Mouse (Mus musculus): ENCODE measurements around the gene Olfr702. TPM values are rescaled to one million over a fixed set of nuclear protein-coding genes. Genes with fewer than 3 reads are reported as not detected.

Gene Olfr702
- not detected in 2 replicates for polyA plus RNA-seq (2016; fragmentation: Nextera tagmentation; extraction: Ambion mirVana)

DNA sequence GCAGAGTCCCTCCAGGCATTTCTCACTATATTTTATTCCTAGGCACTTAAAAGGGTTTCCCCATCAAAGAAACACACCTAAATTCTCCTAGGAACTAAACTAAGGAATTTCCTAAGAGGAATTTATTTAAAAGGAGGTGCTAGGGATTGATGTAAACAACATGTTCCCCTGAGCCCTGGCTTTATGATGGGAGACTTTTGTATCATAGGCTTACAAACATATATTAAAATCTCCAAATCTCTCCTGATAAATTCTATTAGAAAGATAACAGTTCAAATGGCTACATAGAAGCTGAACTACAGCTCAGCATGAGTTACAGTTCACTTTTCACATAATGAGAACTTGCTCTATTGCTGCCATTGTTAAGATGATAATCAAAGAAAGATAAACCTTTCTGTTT, at the start of gene Olfr702:
Olfr702 (minus strand) TSS at position 101 of the 400 bp plus-strand sequence.
- no peaks in the 10 kb centered on the region for H3K9me3 ChIP-seq (replicated peaks)
- no peak within 1 kb of the TSS for H3K27ac ChIP-seq (replicated peaks)
- H3K4me3 ChIP-seq: no peak within 1 kb of the TSS
- DNase-seq (ENCODE audit: low spot score): no peak
- H3K36me3 ChIP-seq: no peaks in the 10 kb centered on the region
- no peaks in the 10 kb centered on the region for H3K4me1 ChIP-seq
- no peaks in the 10 kb centered on the region for H3K27me3 ChIP-seq (ENCODE audit: low read depth, poor library complexity, severe bottlenecking)

DNA sequence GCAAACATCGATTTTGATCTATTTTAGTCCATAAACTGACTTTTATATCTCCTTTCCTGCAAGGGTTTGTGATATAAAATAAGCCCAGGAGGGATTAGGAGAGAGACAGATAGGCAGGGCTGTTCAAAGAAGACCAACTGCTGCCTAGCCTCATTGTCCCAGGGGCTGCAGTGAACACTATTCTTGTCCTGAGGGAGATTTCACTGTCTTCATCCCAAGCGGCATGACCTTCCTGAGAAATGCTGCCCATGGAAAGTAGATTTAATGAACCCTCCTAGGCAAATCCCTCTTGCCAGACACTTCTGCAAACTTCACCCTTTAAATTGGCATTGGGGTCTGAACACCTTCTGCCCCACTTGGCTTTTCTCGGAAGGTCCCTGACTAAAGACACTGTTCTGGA, 43.1 kb upstream of the Olfr702 start, which contains the start of gene Olfr705:
Olfr705 (minus strand) TSS at position 101 of the 400 bp plus-strand sequence.
- no peak within 1 kb of the TSS for H3K27ac ChIP-seq (replicated peaks)
- no peaks in the 10 kb centered on the region for H3K4me1 ChIP-seq
- no peak within 1 kb of the TSS for H3K4me3 ChIP-seq
- H3K27me3 ChIP-seq (ENCODE audit: low read depth, poor library complexity, severe bottlenecking): no peaks in the 10 kb centered on the region
- H3K9me3 ChIP-seq (replicated peaks): no peaks in the 10 kb centered on the region; the same call in 1 of the 2 replicates
- no peaks in the 10 kb centered on the region for H3K36me3 ChIP-seq
- no peak for DNase-seq (ENCODE audit: low spot score)
- 80% methylated on average over 3 of the region's 3 CpGs for whole genome bisulfite sequencing

- no peaks in the 10 kb centered on the region; the same call in 1 of the 2 replicates for H3K9me3 ChIP-seq (replicated peaks)
- no peaks in the 10 kb centered on the region for H3K36me3 ChIP-seq
- no peak within 1 kb of the TSS for H3K4me3 ChIP-seq
- no peak for DNase-seq (ENCODE audit: low spot score)
- no peaks in the 10 kb centered on the region for H3K27me3 ChIP-seq (ENCODE audit: low read depth, poor library complexity, severe bottlenecking)
- no peak within 1 kb of the TSS for H3K27ac ChIP-seq (replicated peaks)
- no peaks in the 10 kb centered on the region for H3K4me1 ChIP-seq
These were observed 29.2 kb upstream of the Olfr702 start, which contains the start of gene Olfr704 for GRCm38 (mm10) chr7:106862885-106863284. TSS of gene Olfr704 (plus strand) at chr7:106863185.

GRCm38 (mm10) chr7:106843060-106843459, 9.4 kb upstream of the Olfr702 start, which contains the start of gene Olfr703:
TSS of gene Olfr703 (plus strand) at chr7:106843360.
- Histone ChIP-seq H3K4me1 (no peaks in the 10 kb centered on the region), H3K9me3 (replicated peaks) (no peaks in the 10 kb centered on the region), H3K27ac (replicated peaks) (no peak within 1 kb of the TSS), H3K36me3 (no peaks in the 10 kb centered on the region), H3K4me3 (no peak within 1 kb of the TSS), H3K27me3 (ENCODE audit: low read depth, poor library complexity, severe bottlenecking) (no peaks in the 10 kb centered on the region)
- WGBS: 61% methylated on average over 2 of the region's 2 CpGs
- no peak for DNase-seq (ENCODE audit: low spot score)

- Histone ChIP-seq H3K27me3 (ENCODE audit: low read depth, poor library complexity, severe bottlenecking) (no peaks in the 10 kb centered on the region), H3K27ac (replicated peaks) (no peak overlapping the region), H3K36me3 (no peaks in the 10 kb centered on the region), H3K4me3 (no peak overlapping the region), H3K9me3 (replicated peaks) (no peaks in the 10 kb centered on the region), H3K4me1 (no peaks in the 10 kb centered on the region)
- DNase-seq (ENCODE audit: low spot score): no peak
These were observed 15.3 kb downstream of the Olfr702 start for GRCm38 (mm10) chr7:106818414-106818813.

DNA sequence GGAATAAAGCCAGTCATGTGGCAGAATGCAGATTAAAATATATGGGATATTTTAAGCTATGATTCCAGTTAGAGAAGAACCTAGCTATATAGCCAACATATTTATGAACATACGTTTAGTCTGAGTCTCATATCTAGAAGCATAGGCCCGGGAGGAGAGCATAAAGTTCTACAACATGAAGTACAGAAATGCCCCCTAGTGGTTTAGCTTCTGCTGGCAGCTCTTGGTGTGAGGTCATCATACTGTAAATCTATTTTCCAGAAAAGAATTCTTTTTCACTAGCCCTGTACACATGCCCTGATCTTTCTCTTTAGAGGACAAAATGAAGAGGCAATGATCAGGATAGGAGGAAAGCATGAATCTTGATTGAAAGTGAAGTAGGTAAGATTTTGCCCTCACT, 17.9 kb downstream of the Olfr702 start:
- DNase-seq (ENCODE audit: low spot score): no peak
- H3K27me3 ChIP-seq (ENCODE audit: low read depth, poor library complexity, severe bottlenecking): no peaks in the 10 kb centered on the region
- no peaks in the 10 kb centered on the region for H3K36me3 ChIP-seq
- 78% methylated on average over 2 of the region's 2 CpGs for WGBS
- H3K4me3 ChIP-seq: no peak overlapping the region
- H3K4me1 ChIP-seq: no peaks in the 10 kb centered on the region
- no peak overlapping the region for H3K27ac ChIP-seq (replicated peaks)
- no peaks in the 10 kb centered on the region for H3K9me3 ChIP-seq (replicated peaks)

GRCm38 (mm10) chr7:106813829-106814228, 19.9 kb downstream of the Olfr702 start, which contains the start of gene Olfr701:
TSS of gene Olfr701 (plus strand) at chr7:106814129.
- Histone ChIP-seq H3K9me3 (replicated peaks) (no peaks in the 10 kb centered on the region), H3K36me3 (no peaks in the 10 kb centered on the region), H3K4me3 (no peak within 1 kb of the TSS), H3K27ac (replicated peaks) (no peak within 1 kb of the TSS), H3K27me3 (ENCODE audit: low read depth, poor library complexity, severe bottlenecking) (no peaks in the 10 kb centered on the region), H3K4me1 (no peaks in the 10 kb centered on the region)
- DNase-seq (ENCODE audit: low spot score): no peak
- 77% methylated on average over 2 of the region's 2 CpGs for WGBS

GRCm38 (mm10) chr7:106808734-106809133, 25.0 kb downstream of the Olfr702 start, which contains the start of gene Olfr700:
TSS of gene Olfr700 (minus strand) at chr7:106808834.
- no peak for DNase-seq (ENCODE audit: low spot score)
- no peak within 1 kb of the TSS for H3K4me3 ChIP-seq
- no peaks in the 10 kb centered on the region for H3K4me1 ChIP-seq
- no peaks in the 10 kb centered on the region for H3K36me3 ChIP-seq
- H3K27ac ChIP-seq (replicated peaks): no peak within 1 kb of the TSS
- 91% methylated on average over 1 of the region's 1 CpGs for WGBS
- no peaks in the 10 kb centered on the region for H3K27me3 ChIP-seq (ENCODE audit: low read depth, poor library complexity, severe bottlenecking)
- H3K9me3 ChIP-seq (replicated peaks): no peaks in the 10 kb centered on the region

GRCm38 (mm10) chr7:106793098-106793497, 40.6 kb downstream of the Olfr702 start, which contains the start of gene Olfr699:
TSS of gene Olfr699 (minus strand) at chr7:106793198.
- H3K4me1 ChIP-seq: no peaks in the 10 kb centered on the region
- H3K4me3 ChIP-seq: no peak within 1 kb of the TSS
- WGBS: 91% methylated on average over 1 of the region's 1 CpGs
- H3K36me3 ChIP-seq: no peaks in the 10 kb centered on the region
- peaks cover 4% of the 10 kb centered on the region; the same call in 1 of the 2 replicates for H3K9me3 ChIP-seq (replicated peaks)
- H3K27ac ChIP-seq (replicated peaks): no peak within 1 kb of the TSS
- DNase-seq (ENCODE audit: low spot score): no peak
- H3K27me3 ChIP-seq (ENCODE audit: low read depth, poor library complexity, severe bottlenecking): no peaks in the 10 kb centered on the region

DNA sequence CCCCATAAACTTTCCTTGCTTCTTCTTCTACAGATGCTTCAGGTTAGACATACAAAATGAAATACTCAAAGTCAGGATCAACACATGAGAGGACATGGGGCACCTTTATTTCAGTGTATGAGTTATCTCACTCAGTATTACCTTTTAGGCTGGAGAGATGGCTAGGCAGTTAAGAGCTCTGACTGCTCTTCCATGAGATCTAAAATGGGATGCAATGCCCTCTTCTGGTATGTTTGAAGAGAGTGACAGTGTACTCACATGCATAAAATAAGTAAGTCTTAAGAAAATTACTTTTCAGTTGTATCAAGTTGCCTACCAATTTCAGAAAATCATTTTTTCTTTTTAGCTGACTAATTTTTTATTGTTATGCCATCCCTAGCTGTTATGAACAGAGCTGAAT, 45.4 kb downstream of the Olfr702 start:
- H3K4me3 ChIP-seq: no peak overlapping the region
- H3K36me3 ChIP-seq: no peaks in the 10 kb centered on the region
- H3K4me1 ChIP-seq: no peaks in the 10 kb centered on the region
- H3K27ac ChIP-seq (replicated peaks): no peak overlapping the region
- H3K27me3 ChIP-seq (ENCODE audit: low read depth, poor library complexity, severe bottlenecking): no peaks in the 10 kb centered on the region
- no peak for DNase-seq (ENCODE audit: low spot score)
- no peaks in the 10 kb centered on the region for H3K9me3 ChIP-seq (replicated peaks)

Other genes with a start within 250 kb of the Olfr702 start
- gene Olfr693, start 153.3 kb downstream of the Olfr702 start, polyA plus RNA-seq (2016; fragmentation: Nextera tagmentation; extraction: Ambion mirVana): not detected in 2 replicates
- gene Olfr694, start 142.1 kb downstream of the Olfr702 start, polyA plus RNA-seq (2016; fragmentation: Nextera tagmentation; extraction: Ambion mirVana): not detected in 2 replicates
- not detected in 2 replicates for gene Olfr695, start 117.5 kb downstream of the Olfr702 start, polyA plus RNA-seq (2016; fragmentation: Nextera tagmentation; extraction: Ambion mirVana)
- not detected in 2 replicates for gene Olfr697, start 91.5 kb downstream of the Olfr702 start, polyA plus RNA-seq (2016; fragmentation: Nextera tagmentation; extraction: Ambion mirVana)
- not detected in 2 replicates for gene Olfr698, start 78.5 kb downstream of the Olfr702 start, polyA plus RNA-seq (2016; fragmentation: Nextera tagmentation; extraction: Ambion mirVana)
- not detected in 2 replicates for gene Olfr699, start 40.7 kb downstream of the Olfr702 start, polyA plus RNA-seq (2016; fragmentation: Nextera tagmentation; extraction: Ambion mirVana)
- not detected in 2 replicates for gene Olfr700, start 25.1 kb downstream of the Olfr702 start, polyA plus RNA-seq (2016; fragmentation: Nextera tagmentation; extraction: Ambion mirVana)
- not detected in 2 replicates for gene Olfr701, start 19.8 kb downstream of the Olfr702 start, polyA plus RNA-seq (2016; fragmentation: Nextera tagmentation; extraction: Ambion mirVana)
- gene Olfr703, start 9.5 kb upstream of the Olfr702 start, polyA plus RNA-seq (2016; fragmentation: Nextera tagmentation; extraction: Ambion mirVana): not detected in 2 replicates
- gene Olfr704, start 29.3 kb upstream of the Olfr702 start, polyA plus RNA-seq (2016; fragmentation: Nextera tagmentation; extraction: Ambion mirVana): not detected in 2 replicates
- gene Olfr705, start 43.0 kb upstream of the Olfr702 start, polyA plus RNA-seq (2016; fragmentation: Nextera tagmentation; extraction: Ambion mirVana): not detected in 2 replicates
- not detected in 2 replicates for gene Olfr706, start 54.3 kb upstream of the Olfr702 start, polyA plus RNA-seq (2016; fragmentation: Nextera tagmentation; extraction: Ambion mirVana)
- gene Olfr707, start 67.3 kb upstream of the Olfr702 start, polyA plus RNA-seq (2016; fragmentation: Nextera tagmentation; extraction: Ambion mirVana): not detected in 2 replicates
- gene Olfr1532-ps1, start 74.1 kb upstream of the Olfr702 start, polyA plus RNA-seq (2016; fragmentation: Nextera tagmentation; extraction: Ambion mirVana): not detected in 2 replicates
- not detected in 2 replicates for gene Olfr709-ps1, start 98.3 kb upstream of the Olfr702 start, polyA plus RNA-seq (2016; fragmentation: Nextera tagmentation; extraction: Ambion mirVana)
- not detected in 2 replicates for gene Olfr710, start 114.4 kb upstream of the Olfr702 start, polyA plus RNA-seq (2016; fragmentation: Nextera tagmentation; extraction: Ambion mirVana)
- not detected in 2 replicates for gene Olfr6, start 130.0 kb upstream of the Olfr702 start, polyA plus RNA-seq (2016; fragmentation: Nextera tagmentation; extraction: Ambion mirVana)
- not detected in 2 replicates for gene Olfr711, start 141.6 kb upstream of the Olfr702 start, polyA plus RNA-seq (2016; fragmentation: Nextera tagmentation; extraction: Ambion mirVana)
- not detected in 2 replicates for gene Olfr2, start 172.2 kb upstream of the Olfr702 start, polyA plus RNA-seq (2016; fragmentation: Nextera tagmentation; extraction: Ambion mirVana)
- gene Olfr713, start 197.3 kb upstream of the Olfr702 start, polyA plus RNA-seq (2016; fragmentation: Nextera tagmentation; extraction: Ambion mirVana): not detected in 2 replicates
- not detected in 2 replicates for gene Olfr714, start 237.1 kb upstream of the Olfr702 start, polyA plus RNA-seq (2016; fragmentation: Nextera tagmentation; extraction: Ambion mirVana)